Mouse (Mus musculus): ENCODE results near the gene Rere.

The Rere gene

GRCm38 (mm10) chr4:150281018-150281761, at the start of gene Rere:
TSS of gene Rere (plus strand) at chr4:150281646.
- peak; percentile 98 for DNase-seq

GRCm38 (mm10) chr4:150231871-150232270, 49.6 kb upstream of the Rere start:
- no peak for DNase-seq

- DNase-seq, result no peak
These were observed 46.7 kb upstream of the Rere start for GRCm38 (mm10) chr4:150234599-150235327.

GRCm38 (mm10) chr4:150235585-150235984, 45.9 kb upstream of the Rere start:
- no peak for DNase-seq

GRCm38 (mm10) chr4:150236031-150236430, 45.4 kb upstream of the Rere start:
- no peak for DNase-seq

GRCm38 (mm10) chr4:150236521-150237481, 44.6 kb upstream of the Rere start, which contains the start of gene Eno1:
TSS of gene Eno1 (plus strand) at chr4:150236721.
- DNase-seq, result peak; percentile 98 to 99

- DNase-seq, result peak; percentile 40 to 69
These were observed 43.6 kb upstream of the Rere start for GRCm38 (mm10) chr4:150237636-150238361.

- DNase-seq, result peak; percentile 31 to 70
These were observed 42.9 kb upstream of the Rere start for GRCm38 (mm10) chr4:150238433-150239086.

- DNase-seq, result no peak
These were observed 42.4 kb upstream of the Rere start for GRCm38 (mm10) chr4:150239087-150239480.

GRCm38 (mm10) chr4:150239503-150239902, 41.9 kb upstream of the Rere start:
- no peak for DNase-seq

GRCm38 (mm10) chr4:150239951-150240368, 41.5 kb upstream of the Rere start:
- peak; percentile 78 to 91 for DNase-seq

GRCm38 (mm10) chr4:150240381-150240886, 41.0 kb upstream of the Rere start:
- DNase-seq, result no peak

GRCm38 (mm10) chr4:150241708-150242107, 39.7 kb upstream of the Rere start:
- DNase-seq, result no peak

GRCm38 (mm10) chr4:150242745-150243144, 38.7 kb upstream of the Rere start:
- no peak for DNase-seq

- DNase-seq, result no peak
These were observed 35.6 kb upstream of the Rere start for GRCm38 (mm10) chr4:150245876-150246275.

- DNase-seq, result peak; percentile 71 to 76
These were observed 33.4 kb upstream of the Rere start for GRCm38 (mm10) chr4:150248009-150248408.

- no peak for DNase-seq
These were observed 32.5 kb upstream of the Rere start for GRCm38 (mm10) chr4:150248917-150249316.

- DNase-seq, result no peak
These were observed 31.6 kb upstream of the Rere start for GRCm38 (mm10) chr4:150249731-150250270.

- DNase-seq, result peak; percentile 65 to 85
These were observed 30.7 kb upstream of the Rere start for GRCm38 (mm10) chr4:150250549-150251422.

- no peak for DNase-seq
These were observed 27.0 kb upstream of the Rere start for GRCm38 (mm10) chr4:150254416-150254815.
